Mouse (Mus musculus) stomach, postnatal 0 days (tissue): ENCODE data around the gene Gm45140. TPM values are rescaled to one million over a fixed set of nuclear protein-coding genes. Genes with fewer than 3 reads are reported as not detected.
A peak's percentile ranks its signal among the peaks of the same experiment; 100 is the strongest.

ENCODE experiments used
- ATAC-seq: fragments of 200-750 bp; cut with Nextera tagmentation; 2 replicates; pipeline ENCODE4 v1.8.0; 2017; ENCODE audit not compliant: low FRiP score, low TSS enrichment
- DNase-seq: peaks from one replicate; pipeline ENCODE4 v3.0.0-alpha.2; 2016; ENCODE audit warnings: low spot score
- H3K27ac ChIP-seq: fragments of 300-500 bp; sonication (generic); replicated peaks from 2 replicates; pipeline ENCODE4 v1.5.1; 2014; ENCODE audit warnings: mild to moderate bottlenecking, control low read depth
- H3K27me3 ChIP-seq: fragments of 300-500 bp; sonication (generic); 2 replicates; pipeline ENCODE4 v1.6.1; 2014; ENCODE audit warnings: low read length; ENCODE audit not compliant: control insufficient read depth, insufficient read depth
- H3K36me3 ChIP-seq: fragments of 300-500 bp; sonication (generic); 2 replicates; pipeline ENCODE4 v1.6.1; 2014; ENCODE audit warnings: low read length, mixed read lengths; ENCODE audit not compliant: control insufficient read depth, insufficient read depth
- H3K4me1 ChIP-seq: fragments of 300-500 bp; sonication (generic); replicated peaks from 2 replicates; pipeline ENCODE4 v1.6.1; 2014; ENCODE audit warnings: antibody characterized with exemption; ENCODE audit not compliant: control insufficient read depth, insufficient read depth
- H3K4me2 ChIP-seq: fragments of 300-500 bp; sonication (generic); replicated peaks from 2 replicates; pipeline ENCODE4 v1.6.1; 2014; ENCODE audit warnings: low read depth, mild to moderate bottlenecking, control low read depth, moderate library complexity
- H3K4me3 ChIP-seq: fragments of 300-500 bp; sonication (generic); 2 replicates; pipeline ENCODE4 v1.5.1; 2014; ENCODE audit warnings: low read depth, low read length, control low read depth
- H3K9ac ChIP-seq: fragments of 300-500 bp; sonication (generic); 2 replicates; pipeline ENCODE4 v1.6.1; 2014; ENCODE audit warnings: mild to moderate bottlenecking, low read length, control low read depth, mixed read lengths
- H3K9me3 ChIP-seq: fragments of 300-500 bp; sonication (generic); 2 replicates; pipeline ENCODE4 v1.6.1; 2016; ENCODE audit warnings: low read length; ENCODE audit not compliant: control insufficient read depth
- CTCF ChIP-seq: IDR thresholded peaks from 2 replicates; pipeline ENCODE4 v1.5.1; 2016; ENCODE audit warnings: antibody characterized with exemption, low read depth, mild to moderate bottlenecking, moderate library complexity
- EP300 ChIP-seq: optimal IDR thresholded peaks from 2 replicates; pipeline ENCODE3; 2016; ENCODE audit warnings: antibody characterized with exemption
- WGBS: fragments of 180-500 bp; shearing (Covaris S2); extraction: QIAGEN DNeasy Blood & Tissue Kit; methylation state at CpG from one replicate; pipeline ENCODE4 v1.1.7; 2014; 5-methylcytosine and 5-hydroxymethylcytosine counted together
- polyA plus RNA-seq: library from polyadenylated mRNA; unstranded; fragments of >200 nt; fragmentation: Nextera tagmentation; extraction: Ambion mirVana; gene quantifications from 2 replicates; pipeline ENCODE4 v1.2.1, GENCODE M21; 2015

Gene Gm45140
- polyA plus RNA-seq = 1.3 and 1.9 TPM in 2 replicates

DNA sequence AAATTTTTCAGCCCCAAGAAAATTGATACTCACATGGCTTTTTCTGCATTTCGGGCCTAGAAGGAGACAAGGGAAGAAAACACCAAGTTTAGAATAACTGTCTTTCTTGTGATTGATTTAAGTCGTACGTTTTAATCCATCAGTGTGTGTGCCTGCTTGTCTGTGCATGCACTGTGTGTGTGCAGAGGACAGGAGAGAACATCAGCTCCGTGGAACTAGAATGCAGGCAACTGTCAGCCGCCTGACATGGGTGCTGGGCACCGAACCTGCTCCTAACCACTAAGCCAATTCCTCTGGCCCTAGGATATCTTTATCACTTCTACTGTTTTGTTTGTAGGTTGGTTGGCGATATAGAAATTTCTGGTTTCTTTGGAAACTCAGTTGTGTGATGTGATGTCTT, at the start of gene Gm45140:
Gene Gm45140 (minus strand): TSS at position 101 of the 400 bp plus-strand sequence.
- ATAC-seq (no peak), DNase-seq (no peak)
- Histone ChIP-seq H3K4me1 (no peaks in the 10 kb centered on the region), H3K36me3 (peaks cover 12% of the 10 kb centered on the region), H3K4me3 (no peak within 1 kb of the TSS), H3K9me3 (no peaks in the 10 kb centered on the region), H3K27ac (no peak within 1 kb of the TSS), H3K27me3 (no peaks in the 10 kb centered on the region), H3K9ac (no peak within 1 kb of the TSS), H3K4me2 (no peak within 1 kb of the TSS)
- TF ChIP-seq EP300 = no peak
- no peak for TF ChIP-seq CTCF
- 86% methylated on average over 7 of the region's 7 CpGs for WGBS

DNA sequence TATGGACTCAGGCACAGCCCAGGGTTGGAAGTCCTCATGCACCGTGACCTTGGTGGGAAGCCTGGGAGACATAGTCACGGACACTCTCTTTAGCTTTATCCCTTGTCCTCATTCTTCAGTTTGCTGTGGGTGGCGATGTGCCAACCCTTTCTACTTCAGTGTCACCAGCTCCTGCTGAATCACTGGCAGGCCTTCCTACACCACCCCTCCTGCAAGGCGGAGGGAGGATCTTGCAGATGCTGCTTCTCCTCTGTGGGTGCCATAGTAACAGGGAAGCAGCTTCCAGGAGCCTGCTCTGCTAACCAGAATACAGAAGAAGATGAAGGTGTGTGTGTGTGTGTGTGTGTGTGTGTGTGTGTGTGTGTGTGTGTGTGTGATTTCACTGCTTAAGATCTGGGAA, 47.2 kb upstream of the Gm45140 start:
- DNase-seq (no peak), ATAC-seq (no peak)
- TF ChIP-seq CTCF = no peak
- TF ChIP-seq EP300 = no peak
- no peaks in the 10 kb centered on the region for H3K9me3 ChIP-seq
- H3K9ac ChIP-seq = no peak overlapping the region
- H3K4me2 ChIP-seq = no peak overlapping the region
- no peaks in the 10 kb centered on the region for H3K27me3 ChIP-seq
- H3K4me1 ChIP-seq = no peaks in the 10 kb centered on the region
- H3K36me3 ChIP-seq = no peaks in the 10 kb centered on the region
- no peak overlapping the region for H3K27ac ChIP-seq
- no peak overlapping the region for H3K4me3 ChIP-seq
- WGBS = 55% methylated on average over 4 of the region's 4 CpGs

DNA sequence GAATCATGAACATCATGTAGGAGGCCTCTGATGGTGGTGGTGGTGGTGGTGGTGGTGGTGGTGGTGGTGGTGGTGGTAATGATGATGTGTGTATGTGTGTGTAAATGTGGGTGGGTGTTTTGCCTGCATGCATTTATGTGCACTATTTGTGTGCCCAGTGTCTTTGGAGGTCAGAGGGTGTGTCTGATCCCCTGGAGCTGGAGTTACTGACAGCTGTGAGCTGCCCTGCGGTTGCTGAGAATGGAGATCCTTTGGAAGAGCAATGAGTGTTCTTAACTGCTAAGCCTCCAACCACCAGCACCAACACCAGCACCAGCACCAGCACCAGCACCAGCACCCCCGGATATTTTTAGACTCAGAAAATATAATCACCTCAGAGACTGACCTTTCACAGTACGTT, 46.6 kb upstream of the Gm45140 start:
- H3K4me2 ChIP-seq = no peak overlapping the region
- no peaks in the 10 kb centered on the region for H3K4me1 ChIP-seq
- H3K4me3 ChIP-seq = no peak overlapping the region
- H3K36me3 ChIP-seq = no peaks in the 10 kb centered on the region
- ATAC-seq (no peak), DNase-seq (no peak)
- H3K9ac ChIP-seq = no peak overlapping the region
- H3K27me3 ChIP-seq = no peaks in the 10 kb centered on the region
- no peaks in the 10 kb centered on the region for H3K9me3 ChIP-seq
- no peak overlapping the region for H3K27ac ChIP-seq
- no peak for TF ChIP-seq CTCF
- TF ChIP-seq EP300 = no peak
- WGBS = 74% methylated on average over 3 of the region's 3 CpGs

- ATAC-seq = no peak
Measured at GRCm38 (mm10) chr6:87879628-87880027, 44.0 kb upstream of the Gm45140 start.

GRCm38 (mm10) chr6:87879010-87879409, 43.4 kb upstream of the Gm45140 start:
- Histone ChIP-seq H3K9ac (no peak overlapping the region), H3K4me2 (no peak overlapping the region), H3K4me1 (no peaks in the 10 kb centered on the region), H3K27ac (no peak overlapping the region), H3K9me3 (no peaks in the 10 kb centered on the region), H3K4me3 (no peak overlapping the region), H3K27me3 (no peaks in the 10 kb centered on the region), H3K36me3 (no peaks in the 10 kb centered on the region)
- TF ChIP-seq CTCF (no peak), EP300 (no peak)
- DNase-seq (peak; percentile 27), ATAC-seq (no peak)
- 27% methylated on average over 4 of the region's 4 CpGs for WGBS

More at GRCm38 (mm10) chr6:87879628-87880027, 44.0 kb upstream of the Gm45140 start:
- Histone ChIP-seq H3K36me3 (no peaks in the 10 kb centered on the region), H3K4me2 (no peak overlapping the region), H3K27ac (no peak overlapping the region), H3K4me1 (no peaks in the 10 kb centered on the region), H3K4me3 (no peak overlapping the region), H3K27me3 (no peaks in the 10 kb centered on the region), H3K9ac (no peak overlapping the region), H3K9me3 (no peaks in the 10 kb centered on the region)
- TF ChIP-seq CTCF (no peak), EP300 (no peak)
- WGBS = 63% methylated on average over 3 of the region's 3 CpGs
- no peak for DNase-seq

DNA sequence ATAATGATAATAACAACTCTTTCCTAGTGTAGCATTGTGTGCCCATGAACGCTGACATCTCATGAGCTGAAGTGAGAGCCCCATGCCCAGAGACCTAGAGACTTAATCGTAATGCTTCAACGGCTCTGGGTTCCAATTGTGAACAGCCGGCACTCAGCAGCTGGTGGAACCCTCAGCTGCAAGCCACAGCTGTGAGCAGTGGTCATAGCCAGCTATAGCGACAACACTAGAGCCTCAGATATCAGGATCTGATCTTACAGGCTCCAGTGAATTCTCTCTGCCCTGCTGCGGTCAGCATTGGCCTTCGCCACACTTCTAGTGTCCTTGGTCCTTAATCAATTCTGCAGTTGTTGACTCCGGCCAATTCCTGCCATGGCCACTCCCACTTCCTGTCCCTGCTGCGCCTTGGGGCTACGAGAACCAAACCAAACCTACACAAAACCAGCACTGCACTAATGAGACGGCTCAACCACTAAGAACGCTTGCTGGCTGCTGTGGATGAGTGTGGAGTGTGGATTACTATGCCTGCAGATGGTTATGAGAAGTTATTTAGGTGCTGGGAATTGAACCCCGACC, 40.6 kb upstream of the Gm45140 start:
- H3K27me3 ChIP-seq = no peaks in the 10 kb centered on the region
- 77% methylated on average over 13 of the region's 13 CpGs for WGBS
- no peaks in the 10 kb centered on the region for H3K36me3 ChIP-seq

More for the DNA sequence above, 40.6 kb upstream of the Gm45140 start:
- no peaks in the 10 kb centered on the region for H3K9me3 ChIP-seq
- ATAC-seq = no peak; the same call in 1 of the 2 replicates
- H3K4me1 ChIP-seq = no peaks in the 10 kb centered on the region
- no peak for DNase-seq
- no peak overlapping the region for H3K9ac ChIP-seq
- H3K27ac ChIP-seq = peak overlapping the region; percentile 40; the same call in 1 of the 2 replicates
- H3K4me3 ChIP-seq = no peak overlapping the region
- no peak overlapping the region for H3K4me2 ChIP-seq
- no peak for TF ChIP-seq EP300
- no peak for TF ChIP-seq CTCF
